Mouse (Mus musculus): ENCODE results near the gene Ctla2b. TPM values are rescaled to one million over a fixed set of nuclear protein-coding genes. Genes with fewer than 3 reads are reported as not detected.
"Not testable (repeated sequence)": the region's sequence is repeated elsewhere in the genome, so short reads cannot be mapped to it uniquely, and the experiment has no call there.

Gene Ctla2b
- polyA plus RNA-seq (2012) = not detected in 2 replicates

GRCm38 (mm10) chr13:60897328-60897727 lies at the start of gene Ctla2b:
Gene Ctla2b (minus strand): TSS chr13:60897447.
- no peak for TF ChIP-seq GATA1 (IDR thresholded peaks at IDR 0.05; ENCODE audit: low read length)

- TF ChIP-seq GATA1 (IDR thresholded peaks at IDR 0.05; ENCODE audit: low read length) = not testable (repeated sequence)
These were observed 44.6 kb upstream of the Ctla2b start, which contains the start of gene Tpbpa for GRCm38 (mm10) chr13:60941884-60942283. Gene Tpbpa (minus strand): TSS chr13:60941984.

GRCm38 (mm10) chr13:60936500-60936901 lies 39.3 kb upstream of the Ctla2b start, which contains the start of the genes Gm49391 and Ctla2a:
Gene Gm49391 (minus strand): TSS chr13:60936571.
Gene Ctla2a (minus strand): TSS chr13:60936625.
- TF ChIP-seq GATA1 (IDR thresholded peaks at IDR 0.05; ENCODE audit: low read length) = no peak

GRCm38 (mm10) chr13:60935490-60935889 lies 38.2 kb upstream of the Ctla2b start, which contains the start of gene Gm49393:
Gene Gm49393 (minus strand): TSS chr13:60935590.
- TF ChIP-seq GATA1 (IDR thresholded peaks at IDR 0.05; ENCODE audit: low read length) = not testable (repeated sequence)

- TF ChIP-seq GATA1 (IDR thresholded peaks at IDR 0.05; ENCODE audit: low read length) = not testable (repeated sequence)
These were observed 7.5 kb upstream of the Ctla2b start, which contains the start of gene Tpbpb for GRCm38 (mm10) chr13:60904780-60905179. Gene Tpbpb (minus strand): TSS chr13:60904880.

GRCm38 (mm10) chr13:60896794-60897193 lies 453 bp downstream of the Ctla2b start, which contains the start of gene Gm49392:
Gene Gm49392 (minus strand): TSS chr13:60896894.
- TF ChIP-seq GATA1 (IDR thresholded peaks at IDR 0.05; ENCODE audit: low read length) = not testable (repeated sequence)

- no peak for TF ChIP-seq GATA1 (IDR thresholded peaks at IDR 0.05; ENCODE audit: low read length)
These were observed 1.7 kb downstream of the Ctla2b start for GRCm38 (mm10) chr13:60895406-60896160.

GRCm38 (mm10) chr13:60892301-60892700 lies 4.9 kb downstream of the Ctla2b start:
- no peak for TF ChIP-seq GATA1 (IDR thresholded peaks at IDR 0.05; ENCODE audit: low read length)

GRCm38 (mm10) chr13:60864281-60864680 lies 33.0 kb downstream of the Ctla2b start, which contains the start of gene 4930486L24Rik:
Gene 4930486L24Rik (minus strand): TSS chr13:60864475.
- TF ChIP-seq GATA1 (IDR thresholded peaks at IDR 0.05; ENCODE audit: low read length) = no peak

GRCm38 (mm10) chr13:60848241-60849120 lies 48.8 kb downstream of the Ctla2b start:
- TF ChIP-seq GATA1 (IDR thresholded peaks at IDR 0.05; ENCODE audit: low read length) = no peak

Other genes starting within 250 kb of the Ctla2b start
- not detected in 2 replicates for gene BC051665, start 111.1 kb downstream of the Ctla2b start, polyA plus RNA-seq (2012)
- not detected in 2 replicates for gene Ctsll3, start 94.6 kb downstream of the Ctla2b start, polyA plus RNA-seq (2012)
- not detected in 2 replicates for gene 4930486L24Rik, start 33.0 kb downstream of the Ctla2b start, polyA plus RNA-seq (2012)
- gene Gm49392, start 553 bp downstream of the Ctla2b start, polyA plus RNA-seq (2012) = not detected in 2 replicates
- not detected in 2 replicates for gene Tpbpb, start 7.4 kb upstream of the Ctla2b start, polyA plus RNA-seq (2012)
- gene Gm49393, start 38.1 kb upstream of the Ctla2b start, polyA plus RNA-seq (2012) = not detected in 2 replicates
- gene Gm49391, start 39.1 kb upstream of the Ctla2b start, polyA plus RNA-seq (2012) = not detected in 2 replicates
- not detected in 2 replicates for gene Ctla2a, start 39.2 kb upstream of the Ctla2b start, polyA plus RNA-seq (2012)
- gene Tpbpa, start 44.5 kb upstream of the Ctla2b start, polyA plus RNA-seq (2012) = not detected in 2 replicates
- not detected in 2 replicates for gene Ctsj, start 108.5 kb upstream of the Ctla2b start, polyA plus RNA-seq (2012)
- not detected in 2 replicates for gene Ctsq, start 143.2 kb upstream of the Ctla2b start, polyA plus RNA-seq (2012)